Mouse (Mus musculus): ENCODE measurements at regions not wholly inside any gene's neighbourhood (a gene's known extent, or its start where the extent isn't known, plus 50 kb on each side); places are given as distances from the start of the nearest gene placed in this dataset.

- H3K4me3 ChIP-seq (replicated peaks) = no peak overlapping the region
- no peaks in the 10 kb centered on the region for H3K4me1 ChIP-seq (replicated peaks)
- H3K4me2 ChIP-seq (replicated peaks) = no peak overlapping the region
- no peaks in the 10 kb centered on the region for H3K27me3 ChIP-seq (replicated peaks)
- 85% methylated on average over 1 of the region's 1 CpGs for WGBS
- no peaks in the 10 kb centered on the region for H3K36me3 ChIP-seq
- H3K9ac ChIP-seq = no peak overlapping the region
- no peak for ATAC-seq
- H3K9me3 ChIP-seq = no peaks in the 10 kb centered on the region
- H3K27ac ChIP-seq = no peak overlapping the region
Observed at GRCm38 (mm10) chr2:9081746-9082145, 799.3 kb upstream of the 4930412O13Rik start.

- Histone ChIP-seq H3K4me1 (replicated peaks) (no peaks in the 10 kb centered on the region), H3K4me2 (replicated peaks) (no peak overlapping the region), H3K4me3 (replicated peaks) (no peak overlapping the region), H3K9me3 (no peaks in the 10 kb centered on the region), H3K27me3 (replicated peaks) (no peaks in the 10 kb centered on the region), H3K9ac (no peak overlapping the region), H3K36me3 (no peaks in the 10 kb centered on the region), H3K27ac (no peak overlapping the region)
- no peak for ATAC-seq
- WGBS = 76% methylated on average over 4 of the region's 4 CpGs
Observed at GRCm38 (mm10) chr2:9095317-9095716, 785.7 kb upstream of the 4930412O13Rik start.

- H3K27me3 ChIP-seq (replicated peaks) = no peaks in the 10 kb centered on the region
- H3K9ac ChIP-seq = no peak overlapping the region
- no peaks in the 10 kb centered on the region for H3K36me3 ChIP-seq
- H3K9me3 ChIP-seq = no peaks in the 10 kb centered on the region
- H3K4me3 ChIP-seq (replicated peaks) = no peak overlapping the region
- H3K27ac ChIP-seq = no peak overlapping the region
- 67% methylated on average over 3 of the region's 3 CpGs for WGBS
- no peak overlapping the region for H3K4me2 ChIP-seq (replicated peaks)
- no peaks in the 10 kb centered on the region for H3K4me1 ChIP-seq (replicated peaks)
- ATAC-seq = no peak
Observed at GRCm38 (mm10) chr2:9116697-9117096, 764.4 kb upstream of the 4930412O13Rik start.

GRCm38 (mm10) chr2:9117523-9117922 is 763.5 kb upstream of the 4930412O13Rik start:
- H3K27me3 ChIP-seq (replicated peaks) = no peaks in the 10 kb centered on the region
- no peak overlapping the region for H3K4me3 ChIP-seq (replicated peaks)
- no peaks in the 10 kb centered on the region for H3K9me3 ChIP-seq
- no peak overlapping the region for H3K27ac ChIP-seq
- WGBS = 67% methylated on average over 5 of the region's 5 CpGs
- H3K4me1 ChIP-seq (replicated peaks) = no peaks in the 10 kb centered on the region
- no peaks in the 10 kb centered on the region for H3K36me3 ChIP-seq
- no peak overlapping the region for H3K9ac ChIP-seq
- H3K4me2 ChIP-seq (replicated peaks) = no peak overlapping the region
- no peak for ATAC-seq

GRCm38 (mm10) chr2:9136963-9137362 is 744.1 kb upstream of the 4930412O13Rik start:
- Histone ChIP-seq H3K9ac (no peak overlapping the region), H3K9me3 (no peaks in the 10 kb centered on the region), H3K4me3 (replicated peaks) (no peak overlapping the region), H3K4me1 (replicated peaks) (no peaks in the 10 kb centered on the region), H3K27me3 (replicated peaks) (no peaks in the 10 kb centered on the region), H3K4me2 (replicated peaks) (no peak overlapping the region), H3K36me3 (no peaks in the 10 kb centered on the region), H3K27ac (no peak overlapping the region)
- 13% methylated on average over 4 of the region's 4 CpGs for WGBS
- no peak for ATAC-seq

GRCm38 (mm10) chr2:9141411-9141810 is 739.6 kb upstream of the 4930412O13Rik start:
- H3K4me1 ChIP-seq (replicated peaks) = no peaks in the 10 kb centered on the region
- WGBS = 71% methylated on average over 1 of the region's 1 CpGs

GRCm38 (mm10) chr2:9155604-9156003 is 725.4 kb upstream of the 4930412O13Rik start:
- no peak for ATAC-seq
- no peak overlapping the region for H3K4me3 ChIP-seq (replicated peaks)

More at GRCm38 (mm10) chr2:9141411-9141810, 739.6 kb upstream of the 4930412O13Rik start:
- Histone ChIP-seq H3K9me3 (no peaks in the 10 kb centered on the region), H3K27me3 (replicated peaks) (no peaks in the 10 kb centered on the region), H3K27ac (no peak overlapping the region), H3K36me3 (no peaks in the 10 kb centered on the region), H3K4me2 (replicated peaks) (no peak overlapping the region), H3K9ac (no peak overlapping the region), H3K4me3 (replicated peaks) (no peak overlapping the region)
- no peak for ATAC-seq

GRCm38 (mm10) chr2:9160181-9160580 is 720.9 kb upstream of the 4930412O13Rik start:
- no peak overlapping the region for H3K4me2 ChIP-seq (replicated peaks)
- no peak overlapping the region for H3K9ac ChIP-seq
- no peak for ATAC-seq
- no peak overlapping the region for H3K27ac ChIP-seq
- H3K27me3 ChIP-seq (replicated peaks) = no peaks in the 10 kb centered on the region
- H3K36me3 ChIP-seq = no peaks in the 10 kb centered on the region
- H3K4me3 ChIP-seq (replicated peaks) = no peak overlapping the region
- no peaks in the 10 kb centered on the region for H3K9me3 ChIP-seq
- H3K4me1 ChIP-seq (replicated peaks) = no peaks in the 10 kb centered on the region

More at GRCm38 (mm10) chr2:9155604-9156003, 725.4 kb upstream of the 4930412O13Rik start:
- no peaks in the 10 kb centered on the region for H3K27me3 ChIP-seq (replicated peaks)
- H3K9ac ChIP-seq = no peak overlapping the region
- WGBS = 95% methylated on average over 5 of the region's 5 CpGs
- H3K4me2 ChIP-seq (replicated peaks) = no peak overlapping the region
- H3K9me3 ChIP-seq = no peaks in the 10 kb centered on the region
- H3K27ac ChIP-seq = no peak overlapping the region
- no peaks in the 10 kb centered on the region for H3K36me3 ChIP-seq
- no peaks in the 10 kb centered on the region for H3K4me1 ChIP-seq (replicated peaks)

- 72% methylated on average over 5 of the region's 5 CpGs for WGBS
- H3K36me3 ChIP-seq = no peaks in the 10 kb centered on the region
- no peaks in the 10 kb centered on the region for H3K27me3 ChIP-seq (replicated peaks)
- no peaks in the 10 kb centered on the region for H3K9me3 ChIP-seq
- ATAC-seq = peak; percentile 96
- no peak overlapping the region for H3K27ac ChIP-seq
- H3K9ac ChIP-seq = no peak overlapping the region
- H3K4me3 ChIP-seq (replicated peaks) = no peak overlapping the region
- H3K4me1 ChIP-seq (replicated peaks) = no peaks in the 10 kb centered on the region
- H3K4me2 ChIP-seq (replicated peaks) = no peak overlapping the region
Observed at GRCm38 (mm10) chr2:9163819-9164560, 717.1 kb upstream of the 4930412O13Rik start.

- H3K9ac ChIP-seq = no peak overlapping the region
- ATAC-seq = no peak
- H3K27me3 ChIP-seq (replicated peaks) = no peaks in the 10 kb centered on the region
- no peaks in the 10 kb centered on the region for H3K4me1 ChIP-seq (replicated peaks)
- H3K4me3 ChIP-seq (replicated peaks) = no peak overlapping the region
- H3K4me2 ChIP-seq (replicated peaks) = no peak overlapping the region
- H3K36me3 ChIP-seq = no peaks in the 10 kb centered on the region
- no peak overlapping the region for H3K27ac ChIP-seq
- H3K9me3 ChIP-seq = no peaks in the 10 kb centered on the region
- 53% methylated on average over 5 of the region's 5 CpGs for WGBS
Observed at GRCm38 (mm10) chr2:9182127-9182526, 698.9 kb upstream of the 4930412O13Rik start.

GRCm38 (mm10) chr2:9184243-9184642 is 696.8 kb upstream of the 4930412O13Rik start:
- no peak overlapping the region for H3K27ac ChIP-seq
- no peaks in the 10 kb centered on the region for H3K9me3 ChIP-seq
- WGBS = 95% methylated on average over 4 of the region's 4 CpGs
- no peaks in the 10 kb centered on the region for H3K27me3 ChIP-seq (replicated peaks)
- H3K4me3 ChIP-seq (replicated peaks) = no peak overlapping the region
- H3K36me3 ChIP-seq = no peaks in the 10 kb centered on the region
- H3K9ac ChIP-seq = no peak overlapping the region
- no peak for ATAC-seq
- no peak overlapping the region for H3K4me2 ChIP-seq (replicated peaks)
- H3K4me1 ChIP-seq (replicated peaks) = no peaks in the 10 kb centered on the region

GRCm38 (mm10) chr2:9185780-9186483 is 695.1 kb upstream of the 4930412O13Rik start:
- 45% methylated on average over 2 of the region's 2 CpGs for WGBS
- ATAC-seq = no peak
- H3K27me3 ChIP-seq (replicated peaks) = no peaks in the 10 kb centered on the region
- H3K4me2 ChIP-seq (replicated peaks) = no peak overlapping the region
- no peaks in the 10 kb centered on the region for H3K36me3 ChIP-seq
- H3K9ac ChIP-seq = no peak overlapping the region
- H3K4me1 ChIP-seq (replicated peaks) = no peaks in the 10 kb centered on the region
- no peak overlapping the region for H3K27ac ChIP-seq
- no peak overlapping the region for H3K4me3 ChIP-seq (replicated peaks)
- H3K9me3 ChIP-seq = no peaks in the 10 kb centered on the region

GRCm38 (mm10) chr2:9193195-9193594 is 687.9 kb upstream of the 4930412O13Rik start:
- Histone ChIP-seq H3K4me1 (replicated peaks) (no peaks in the 10 kb centered on the region), H3K4me2 (replicated peaks) (no peak overlapping the region), H3K4me3 (replicated peaks) (no peak overlapping the region), H3K27me3 (replicated peaks) (no peaks in the 10 kb centered on the region), H3K36me3 (no peaks in the 10 kb centered on the region), H3K9me3 (no peaks in the 10 kb centered on the region), H3K27ac (no peak overlapping the region), H3K9ac (no peak overlapping the region)
- ATAC-seq = no peak
- WGBS = 88% methylated on average over 6 of the region's 6 CpGs

All from intestine, embryonic 15.5 days (tissue).